25 mouse cellular contexts compared by ENCODE assay signal in the genomic region with DNA sequence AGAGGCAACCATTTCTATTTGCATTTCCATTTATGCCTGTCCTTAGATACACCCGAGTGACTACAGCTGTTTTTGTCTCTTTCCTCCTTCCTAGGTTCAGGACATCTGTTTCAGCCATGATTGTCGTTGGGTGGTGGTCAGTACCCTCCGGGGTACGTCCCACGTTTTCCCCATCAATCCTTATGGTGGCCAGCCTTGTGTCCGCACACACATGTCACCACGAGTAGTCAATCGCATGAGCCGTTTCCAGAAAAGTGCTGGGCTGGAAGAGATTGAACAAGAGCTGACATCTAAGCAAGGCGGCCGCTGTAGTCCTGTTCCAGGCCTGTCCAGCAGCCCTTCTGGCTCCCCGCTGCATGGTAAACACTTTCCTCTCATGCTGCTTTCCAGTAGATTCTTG.
"Had no signal": no experiment of that assay in that cellular context is flagged by ENCODE, and none has a peak within 500 bp of the region (broad histone marks: within the 10 kb centered on the region; RNA-seq: fewer than 3 reads in every experiment).

No protein-coding gene starts in this region.

- H3K36me3 ChIP-seq: heart, embryonic 10.5 days; hindbrain, embryonic 13.5 days; hindbrain, embryonic 15.5 days; kidney, embryonic 15.5 days; limb, embryonic 13.5 days; limb, embryonic 15.5 days; liver, embryonic 12.5 days had no signal

- H3K9ac ChIP-seq: heart, embryonic 12.5 days; hindbrain, embryonic 13.5 days; hindbrain, embryonic 15.5 days; kidney, embryonic 15.5 days; limb, embryonic 13.5 days; limb, embryonic 15.5 days; liver, embryonic 12.5 days had no signal

- H3K4me1 ChIP-seq: heart, embryonic 10.5 days; heart, embryonic 12.5 days; hindbrain, embryonic 15.5 days; kidney, embryonic 15.5 days; limb, embryonic 13.5 days; limb, embryonic 15.5 days; liver, embryonic 12.5 days had no signal

- H3K9me3 ChIP-seq: heart, embryonic 10.5 days; heart, embryonic 12.5 days; hindbrain, embryonic 13.5 days; hindbrain, embryonic 15.5 days; kidney, embryonic 15.5 days; limb, embryonic 13.5 days; limb, embryonic 15.5 days; liver, embryonic 12.5 days had no signal

- H3K4me3 ChIP-seq: gastrocnemius, adult 2 months; heart, embryonic 10.5 days; heart, embryonic 12.5 days; hindbrain, embryonic 13.5 days; hindbrain, embryonic 15.5 days; kidney, embryonic 15.5 days; limb, embryonic 13.5 days; limb, embryonic 15.5 days; liver, embryonic 12.5 days had no signal

- H3K27ac ChIP-seq: gastrocnemius, adult 2 months; heart, embryonic 10.5 days; hindbrain, embryonic 13.5 days; hindbrain, embryonic 15.5 days; hindbrain, postnatal 0 days; kidney, embryonic 15.5 days; kidney, postnatal 0 days; limb, embryonic 13.5 days; limb, embryonic 15.5 days; liver, embryonic 12.5 days had no signal

- H3K27me3 ChIP-seq: hindbrain, embryonic 15.5 days; kidney, embryonic 15.5 days; limb, embryonic 15.5 days had no signal

- ATAC-seq: hindbrain, postnatal 0 days; intestine, embryonic 16.5 days; liver, embryonic 12.5 days had no signal

- DNase-seq: gastrocnemius, adult 2 months; gastrocnemius, postnatal 10 days; gastrocnemius, postnatal 25 days; heart, adult 18-20 months; heart, postnatal 14 days; heart, postnatal 36 days; kidney, adult 11 months; kidney, adult 2 months; kidney, adult 9 months; kidney, postnatal 14 days; kidney, postnatal 36 days; layer of hippocampus, adult 9-11 months; layer of hippocampus, postnatal 36 days; left cerebral cortex, postnatal 4 days had no signal

- H3K4me2 ChIP-seq: heart, embryonic 12.5 days; hindbrain, embryonic 13.5 days; hindbrain, embryonic 15.5 days; kidney, embryonic 15.5 days; limb, embryonic 13.5 days; limb, embryonic 15.5 days; liver, embryonic 12.5 days had no signal
